Mouse (Mus musculus): Measurements from ENCODE around the gene Dynll1. TPM values are rescaled to one million over a fixed set of nuclear protein-coding genes. Genes with fewer than 3 reads are reported as not detected.
A peak's percentile ranks its signal among the peaks of the same experiment; 100 is the strongest.
"Not testable (repeated sequence)": the region's sequence is repeated elsewhere in the genome, so short reads cannot be mapped to it uniquely, and the experiment has no call there.

The Dynll1 gene
- total and polyA plus RNA-seq, 3 experiments, result 561 to 740 (median 736) TPM

DNA sequence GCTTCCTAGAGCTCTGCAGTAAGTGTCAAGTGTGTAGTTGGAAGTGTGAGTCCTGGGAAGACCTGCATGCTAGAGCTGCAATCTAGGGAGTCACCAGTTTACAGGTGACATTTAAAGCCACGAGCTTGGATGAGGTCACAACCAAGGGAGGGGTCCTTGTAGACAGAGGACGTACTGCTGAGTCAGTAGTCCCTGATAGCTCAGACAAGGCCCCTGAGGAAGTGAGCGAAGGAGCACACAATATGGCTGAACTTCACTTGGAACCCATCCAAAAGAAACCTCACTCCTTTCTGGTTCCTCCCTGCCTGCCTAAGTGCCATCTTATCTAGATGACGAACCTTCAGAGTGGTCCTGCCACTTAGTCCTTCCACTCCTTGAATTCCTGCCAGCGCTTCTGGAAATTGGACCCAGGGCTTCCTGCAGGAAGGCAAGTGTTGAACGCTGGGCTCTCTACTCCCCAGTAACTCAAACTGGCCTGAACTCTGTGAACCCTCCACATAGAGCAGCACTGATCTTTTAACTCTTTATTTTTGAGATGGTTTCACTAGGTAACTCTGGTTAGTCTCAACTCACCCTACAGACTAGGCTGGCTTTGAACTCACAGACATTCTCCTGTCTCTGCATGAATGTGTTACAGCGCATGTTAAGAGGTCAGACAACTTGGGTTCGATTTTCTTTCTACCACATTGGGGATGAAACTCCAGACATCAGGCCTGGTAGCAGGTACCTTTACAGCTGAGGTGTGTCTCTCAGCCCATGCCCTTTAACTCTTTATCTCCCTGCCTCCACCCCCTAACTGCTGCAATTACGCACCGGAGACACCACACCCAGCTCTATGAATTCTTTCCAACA is 12.2 kb upstream of the Dynll1 start (continued):
- TF ChIP-seq MAFK (IDR thresholded peaks at IDR 0.05; ENCODE audit: borderline replicate concordance, low read depth, low read length), result peak; percentile 98
- TF ChIP-seq TCF12 (IDR thresholded peaks at IDR 0.05; ENCODE audit: low read depth, low read length), result peak; percentile 50
- peak; percentile 56 for TF ChIP-seq HCFC1 (IDR thresholded peaks at IDR 0.05; ENCODE audit: low read depth, low read length)
- peak; percentile 70 for TF ChIP-seq TBP (IDR thresholded peaks at IDR 0.05; ENCODE audit: low read depth, low read length)

DNA sequence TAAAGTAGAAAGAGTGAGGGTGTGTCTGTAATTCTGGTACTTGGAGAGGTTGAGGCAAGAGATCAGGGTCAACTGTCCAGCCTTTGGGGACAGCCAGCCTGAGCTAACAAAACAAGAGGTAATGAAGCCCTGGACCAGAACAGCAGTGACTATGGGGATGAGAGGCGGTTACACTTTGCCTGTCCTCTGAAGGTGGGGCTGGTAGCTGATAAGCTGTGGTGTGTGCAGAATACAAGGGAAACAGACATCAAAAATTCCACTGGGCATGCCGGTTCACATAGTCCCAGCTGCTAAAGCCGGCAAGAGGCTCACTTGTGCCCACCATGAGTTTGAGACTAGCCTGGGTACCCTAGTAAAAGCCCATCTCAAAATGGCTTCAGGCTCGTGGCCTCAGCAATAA is 11.6 kb upstream of the Dynll1 start:
- Histone ChIP-seq H3K4me1 (ENCODE audit: control insufficient read depth in 1 of 2, insufficient read depth in 2 of 2, low read length in 2 of 2) (peaks cover 6 to 30% of the 10 kb centered on the region in 2 experiments), H3K27ac (ENCODE audit: control insufficient read depth, low read depth, low read length) (peak overlapping the region; percentile 97), H3K36me3 (ENCODE audit: control insufficient read depth in 1 of 2, insufficient read depth in 2 of 2, low read length in 2 of 2) (peaks cover 0 to 26% of the 10 kb centered on the region in 2 experiments; a peak in 2 of 4 replicates), H3K9ac (ENCODE audit: control insufficient read depth, low read depth, low read length, poor library complexity, severe bottlenecking) (peak overlapping the region; percentile 65), H3K4me3 (ENCODE audit: control insufficient read depth in 1 of 2, insufficient read depth in 1 of 2, low read depth in 2 of 2, low read length in 2 of 2) (peak overlapping the region; percentile 28 to 40), H3K79me2 (ENCODE audit: control insufficient read depth, insufficient read depth, low read length, poor library complexity) (no peaks in the 10 kb centered on the region), H3K27me3 (ENCODE audit: control insufficient read depth in 1 of 2, insufficient read depth in 2 of 2, low read length in 2 of 2) (no peaks in the 10 kb centered on the region), H3K9me3 (replicated peaks; ENCODE audit: insufficient read depth, low read length) (no peaks in the 10 kb centered on the region)
- DNase-seq (ENCODE audit: low read depth, low spot score), result no peak
- TF ChIP-seq MYB (IDR thresholded peaks at IDR 0.05; ENCODE audit: low read depth, low read length) (no peak), EP300 (IDR thresholded peaks at IDR 0.05; ENCODE audit: low read depth in 1 of 2, low read length in 2 of 2) (peak in 1 of 2 experiments; percentile 7; a peak in 1 of 4 replicates), TBP (IDR thresholded peaks at IDR 0.05; ENCODE audit: low read depth, low read length) (peak; percentile 10), GATA1 (IDR thresholded peaks at IDR 0.05; ENCODE audit: low read depth, low read length) (peak; percentile 60; the same call in 1 of the 2 replicates), MXI1 (IDR thresholded peaks at IDR 0.05; ENCODE audit: low read depth, low read length) (no peak)

DNA sequence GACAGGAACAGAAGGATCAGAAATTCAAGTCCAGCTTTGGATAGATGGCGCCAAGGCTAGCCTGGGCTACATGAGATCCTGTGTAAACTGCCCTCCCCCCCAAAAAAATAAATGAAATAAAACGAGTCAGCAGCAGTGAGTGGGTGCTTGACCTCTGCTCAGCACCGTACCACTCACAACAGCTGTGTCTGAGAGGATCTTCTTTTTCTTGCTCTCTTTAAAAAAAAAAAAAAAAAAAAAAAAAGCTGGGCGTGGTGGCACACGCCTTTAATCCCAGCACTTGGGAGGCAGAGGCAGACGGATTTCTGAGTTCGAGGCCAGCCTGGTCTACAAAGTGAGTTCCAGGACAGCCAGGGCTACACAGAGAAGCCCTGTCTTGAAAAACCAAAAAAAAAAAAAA is 1.4 kb upstream of the Dynll1 start:
- Histone ChIP-seq H3K4me1 (ENCODE audit: control insufficient read depth in 1 of 2, insufficient read depth in 2 of 2, low read length in 2 of 2) (peaks cover 0 to 11% of the 10 kb centered on the region in 2 experiments; a peak in 2 of 4 replicates), H3K79me2 (ENCODE audit: control insufficient read depth, insufficient read depth, low read length, poor library complexity) (peaks cover 20% of the 10 kb centered on the region), H3K36me3 (ENCODE audit: control insufficient read depth in 1 of 2, insufficient read depth in 2 of 2, low read length in 2 of 2) (peaks cover 10 to 13% of the 10 kb centered on the region in 2 experiments)
- not testable (repeated sequence) for H3K27me3 ChIP-seq (ENCODE audit: control insufficient read depth in 1 of 2, insufficient read depth in 2 of 2, low read length in 2 of 2); DNase-seq (ENCODE audit: low read depth, low spot score); H3K9me3 ChIP-seq (replicated peaks; ENCODE audit: insufficient read depth, low read length); H3K27ac ChIP-seq (ENCODE audit: control insufficient read depth, low read depth, low read length); H3K4me3 ChIP-seq (ENCODE audit: control insufficient read depth in 1 of 2, insufficient read depth in 1 of 2, low read depth in 2 of 2, low read length in 2 of 2); H3K9ac ChIP-seq (ENCODE audit: control insufficient read depth, low read depth, low read length, poor library complexity, severe bottlenecking)
- peak; percentile 83 for TF ChIP-seq ZNF384 (IDR thresholded peaks at IDR 0.05; ENCODE audit: low read depth, low read length)

DNA sequence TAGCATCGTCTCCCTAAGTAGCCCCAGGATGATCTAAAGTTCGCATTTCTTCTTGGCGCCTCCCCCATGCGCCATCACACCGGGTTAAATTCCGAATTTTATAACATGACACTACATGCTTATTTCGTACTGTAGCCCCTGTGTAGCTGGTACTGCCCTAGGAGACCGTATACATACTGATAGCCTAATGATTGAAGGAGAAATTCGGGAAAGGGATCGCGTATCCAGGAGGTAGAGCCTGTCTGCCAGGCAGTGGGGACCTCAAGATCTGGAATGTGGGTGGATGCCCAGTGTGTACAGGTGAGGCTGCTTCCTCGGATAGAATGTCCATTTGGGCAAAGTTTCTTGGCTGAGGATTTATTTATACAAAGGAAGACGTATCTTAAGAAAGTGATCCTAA is 816 bp upstream of the Dynll1 start:
- Histone ChIP-seq H3K27ac (ENCODE audit: control insufficient read depth, low read depth, low read length) (peak overlapping the region; percentile 65), H3K79me2 (ENCODE audit: control insufficient read depth, insufficient read depth, low read length, poor library complexity) (peaks cover 20% of the 10 kb centered on the region), H3K27me3 (ENCODE audit: control insufficient read depth in 1 of 2, insufficient read depth in 2 of 2, low read length in 2 of 2) (no peaks in the 10 kb centered on the region), H3K9ac (ENCODE audit: control insufficient read depth, low read depth, low read length, poor library complexity, severe bottlenecking) (peak overlapping the region; percentile 79), H3K36me3 (ENCODE audit: control insufficient read depth in 1 of 2, insufficient read depth in 2 of 2, low read length in 2 of 2) (peaks cover 15 to 19% of the 10 kb centered on the region in 2 experiments), H3K4me1 (ENCODE audit: control insufficient read depth in 1 of 2, insufficient read depth in 2 of 2, low read length in 2 of 2) (peaks cover 0 to 11% of the 10 kb centered on the region in 2 experiments; a peak in 3 of 4 replicates), H3K4me3 (ENCODE audit: control insufficient read depth in 1 of 2, insufficient read depth in 1 of 2, low read depth in 2 of 2, low read length in 2 of 2) (peak overlapping the region; percentile 70 to 72), H3K9me3 (replicated peaks; ENCODE audit: insufficient read depth, low read length) (no peaks in the 10 kb centered on the region)
- no peak for DNase-seq (ENCODE audit: low read depth, low spot score)
- no peak for TF ChIP-seq GATA1 (IDR thresholded peaks at IDR 0.05; ENCODE audit: low read depth, low read length)
- no peak for TF ChIP-seq KAT2A (conservative IDR thresholded peaks at IDR 0.05; ENCODE audit: low read depth, low read length)
- no peak for TF ChIP-seq ZC3H11A (IDR thresholded peaks at IDR 0.05; ENCODE audit: low read depth, low read length)
- no peak for TF ChIP-seq MEF2A (IDR thresholded peaks at IDR 0.05; ENCODE audit: extremely low read depth, insufficient replicate concordance, low read depth, low read length, poor library complexity, severe bottlenecking)
- no peak for TF ChIP-seq NRF1 (IDR thresholded peaks at IDR 0.05; ENCODE audit: insufficient read depth, low read depth, low read length, poor library complexity, severe bottlenecking)
- TF ChIP-seq ELF1 (IDR thresholded peaks at IDR 0.05; ENCODE audit: low read depth, low read length), result no peak
- TF ChIP-seq CHD2 (IDR thresholded peaks at IDR 0.05; ENCODE audit: low read length), result no peak
- no peak for TF ChIP-seq CTCF (IDR thresholded peaks at IDR 0.05 in 2 of 3, conservative IDR thresholded peaks at IDR 0.05 in 1 of 3; ENCODE audit: control insufficient read depth in 1 of 3, insufficient read depth in 1 of 3, low read depth in 2 of 3, low read length in 3 of 3, poor library complexity in 1 of 3, severe bottlenecking in 1 of 3)
- TF ChIP-seq MYC (IDR thresholded peaks at IDR 0.05; ENCODE audit: low read depth, low read length), result no peak
- TF ChIP-seq ZKSCAN1 (IDR thresholded peaks at IDR 0.05; ENCODE audit: low read depth, low read length), result no peak
- TF ChIP-seq USF1 (IDR thresholded peaks at IDR 0.05; ENCODE audit: low read depth, low read length), result no peak
- no peak for TF ChIP-seq NELFE (IDR thresholded peaks at IDR 0.05; ENCODE audit: low read depth, low read length)
- TF ChIP-seq RCOR1 (IDR thresholded peaks at IDR 0.05; ENCODE audit: low read depth, low read length), result no peak
- no peak for TF ChIP-seq ZNF384 (IDR thresholded peaks at IDR 0.05; ENCODE audit: low read depth, low read length)

All from MEL (cell line).